Mouse (Mus musculus): Measurements from ENCODE around the gene Slc18a3.

GRCm38 (mm10) chr14:32513336-32514032, 48.8 kb upstream of the Slc18a3 start, which contains the start of gene Ercc6:
- TF ChIP-seq CTCF (IDR thresholded peaks at IDR 0.05; ENCODE audit: low read depth, low read length) (no peak), GATA1 (IDR thresholded peaks at IDR 0.05; ENCODE audit: borderline replicate concordance, low read length) (no peak), POLR2AphosphoS5 (IDR thresholded peaks at IDR 0.05; ENCODE audit: insufficient replicate concordance, low read depth, low read length) (no peak), TAL1 (conservative IDR thresholded peaks at IDR 0.05; ENCODE audit: low read depth, low read length) (no peak), GATA2 (IDR thresholded peaks at IDR 0.05; ENCODE audit: borderline replicate concordance, low read depth, low read length) (no peak)

All from G1E (cell line).